Mouse (Mus musculus) stomach, embryonic 15.5 days (tissue): ENCODE measurements around the gene S100z. TPM values are rescaled to one million over a fixed set of nuclear protein-coding genes. Genes with fewer than 3 reads are reported as not detected.

Experiments
- ATAC-seq: fragments of 200-750 bp; cut with Nextera tagmentation; 2 replicates; pipeline ENCODE4 v1.8.0; 2017; ENCODE audit warnings: low read depth, moderate number of reproducible peaks, moderate TSS enrichment; ENCODE audit not compliant: insufficient read depth, low FRiP score
- H3K27ac ChIP-seq: fragments of 300-500 bp; sonication (generic); 2 replicates; pipeline ENCODE4 v1.5.1; 2015; ENCODE audit warnings: mild to moderate bottlenecking, inconsistent platforms
- H3K27me3 ChIP-seq: fragments of 300-500 bp; sonication (generic); replicated peaks from 2 replicates; pipeline ENCODE4 v1.6.1; 2015; ENCODE audit warnings: inconsistent platforms
- H3K36me3 ChIP-seq: fragments of 300-500 bp; sonication (generic); 2 replicates; pipeline ENCODE4 v1.6.1; 2015; ENCODE audit warnings: inconsistent platforms
- H3K4me1 ChIP-seq: fragments of 300-500 bp; sonication (generic); 2 replicates; pipeline ENCODE4 v1.6.1; 2015; ENCODE audit warnings: inconsistent platforms
- H3K4me2 ChIP-seq: fragments of 300-500 bp; sonication (generic); 2 replicates; pipeline ENCODE4 v1.6.1; 2015; ENCODE audit warnings: mild to moderate bottlenecking, inconsistent platforms
- H3K4me3 ChIP-seq: fragments of 300-500 bp; sonication (generic); replicated peaks from 2 replicates; pipeline ENCODE4 v1.5.1; 2015; ENCODE audit warnings: inconsistent platforms
- H3K9ac ChIP-seq: fragments of 300-500 bp; sonication (generic); 2 replicates; pipeline ENCODE4 v1.6.1; 2015; ENCODE audit warnings: inconsistent platforms
- H3K9me3 ChIP-seq: fragments of 300-500 bp; sonication (generic); 2 replicates; pipeline ENCODE4 v1.6.1; 2016; ENCODE audit warnings: inconsistent platforms
- WGBS: fragments of 180-500 bp; shearing (Covaris S2); methylation state at CpG from one replicate; pipeline ENCODE4 v1.1.7; 2015; 5-methylcytosine and 5-hydroxymethylcytosine counted together
- polyA plus RNA-seq: library from polyadenylated mRNA; unstranded; fragments of >200 nt; fragmentation: Nextera tagmentation; extraction: Ambion mirVana; gene quantifications from 2 replicates; pipeline ENCODE4 v1.2.1, GENCODE M21; 2015

The S100z gene
- polyA plus RNA-seq, 1 experiment from 2014 or later, result not detected

DNA sequence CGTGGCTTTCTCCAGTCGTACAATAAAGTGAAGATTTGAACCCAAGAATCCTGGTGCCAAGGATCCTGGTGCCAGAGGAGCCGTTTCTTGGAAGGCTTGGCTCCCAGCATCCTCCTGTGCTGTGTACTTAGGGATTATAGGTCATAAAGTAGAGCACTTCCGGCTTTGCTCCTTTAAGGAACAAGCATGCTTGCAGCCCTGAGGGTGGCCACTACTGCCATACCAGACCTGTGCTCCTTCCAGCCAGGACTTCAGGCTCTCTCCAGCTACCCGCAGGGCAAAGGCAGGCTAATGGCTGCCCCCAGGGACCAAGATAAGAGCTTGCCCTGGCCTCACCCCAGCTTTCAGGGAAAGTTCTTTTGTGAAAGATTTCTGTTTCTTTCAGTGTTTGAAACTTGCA lies 14.8 kb upstream of the S100z start:
- Histone ChIP-seq H3K9ac (no peak overlapping the region), H3K4me3 (no peak overlapping the region), H3K4me1 (peaks cover 4% of the 10 kb centered on the region; the same call in 1 of the 2 replicates), H3K27me3 (no peaks in the 10 kb centered on the region), H3K36me3 (no peaks in the 10 kb centered on the region), H3K27ac (0 out of 2 replicates have a peak overlapping the region, but pooled peaks have one; percentile 36), H3K4me2 (no peak overlapping the region), H3K9me3 (no peaks in the 10 kb centered on the region)
- 48% methylated on average over 5 of the region's 5 CpGs for WGBS
- ATAC-seq, result no peak

GRCm38 (mm10) chr13:95491327-95491726 lies 12.8 kb upstream of the S100z start:
- H3K4me2 ChIP-seq, result no peak overlapping the region
- whole genome bisulfite sequencing, result 57% methylated on average over 11 of the region's 11 CpGs

GRCm38 (mm10) chr13:95484664-95485063 lies 6.1 kb upstream of the S100z start:
- 16% methylated on average over 5 of the region's 5 CpGs for WGBS
- Histone ChIP-seq H3K9me3 (no peaks in the 10 kb centered on the region), H3K4me2 (no peak overlapping the region), H3K27ac (no peak overlapping the region), H3K27me3 (no peaks in the 10 kb centered on the region), H3K9ac (no peak overlapping the region), H3K36me3 (no peaks in the 10 kb centered on the region), H3K4me1 (no peaks in the 10 kb centered on the region), H3K4me3 (no peak overlapping the region)
- no peak; the same call in 1 of the 2 replicates for ATAC-seq

More at GRCm38 (mm10) chr13:95491327-95491726, 12.8 kb upstream of the S100z start:
- Histone ChIP-seq H3K9ac (no peak overlapping the region), H3K27ac (no peak overlapping the region), H3K27me3 (no peaks in the 10 kb centered on the region), H3K4me3 (no peak overlapping the region), H3K4me1 (peaks cover 4% of the 10 kb centered on the region; the same call in 1 of the 2 replicates), H3K36me3 (no peaks in the 10 kb centered on the region), H3K9me3 (no peaks in the 10 kb centered on the region)
- ATAC-seq, result peak; percentile 53; the same call in 1 of the 2 replicates

GRCm38 (mm10) chr13:95481428-95481827 lies 2.9 kb upstream of the S100z start:
- no peak overlapping the region for H3K27ac ChIP-seq
- H3K27me3 ChIP-seq, result no peaks in the 10 kb centered on the region
- 5% methylated on average over 4 of the region's 4 CpGs for whole genome bisulfite sequencing
- ATAC-seq, result no peak
- no peak overlapping the region for H3K4me3 ChIP-seq
- H3K4me1 ChIP-seq, result no peaks in the 10 kb centered on the region
- H3K36me3 ChIP-seq, result no peaks in the 10 kb centered on the region
- H3K9ac ChIP-seq, result no peak overlapping the region
- H3K4me2 ChIP-seq, result no peak overlapping the region
- no peaks in the 10 kb centered on the region for H3K9me3 ChIP-seq

DNA sequence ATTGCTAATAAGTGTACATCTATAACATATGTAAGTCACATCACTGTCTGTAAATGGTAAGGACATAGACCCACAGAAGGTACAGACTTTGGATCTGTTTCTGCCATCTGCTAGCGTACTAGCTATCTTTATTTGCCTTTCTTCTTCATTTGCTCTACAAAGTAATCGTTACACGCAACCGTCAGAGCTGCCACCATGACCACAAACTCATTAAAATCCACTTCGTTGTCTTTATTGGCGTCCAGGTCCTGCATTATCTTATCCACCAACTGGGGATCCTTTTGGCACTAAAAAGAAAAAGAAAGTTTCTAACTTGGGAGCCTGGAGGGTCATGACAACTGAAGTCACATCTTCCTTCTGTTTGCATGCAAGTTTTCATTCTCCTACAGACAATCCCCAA lies 1.3 kb downstream of the S100z start:
- Histone ChIP-seq H3K9me3 (no peaks in the 10 kb centered on the region), H3K4me2 (no peak overlapping the region), H3K27me3 (no peaks in the 10 kb centered on the region), H3K4me3 (no peak overlapping the region), H3K9ac (no peak overlapping the region), H3K36me3 (no peaks in the 10 kb centered on the region), H3K27ac (no peak overlapping the region), H3K4me1 (no peaks in the 10 kb centered on the region)
- WGBS, result 75% methylated on average over 6 of the region's 6 CpGs
- no peak for ATAC-seq

DNA sequence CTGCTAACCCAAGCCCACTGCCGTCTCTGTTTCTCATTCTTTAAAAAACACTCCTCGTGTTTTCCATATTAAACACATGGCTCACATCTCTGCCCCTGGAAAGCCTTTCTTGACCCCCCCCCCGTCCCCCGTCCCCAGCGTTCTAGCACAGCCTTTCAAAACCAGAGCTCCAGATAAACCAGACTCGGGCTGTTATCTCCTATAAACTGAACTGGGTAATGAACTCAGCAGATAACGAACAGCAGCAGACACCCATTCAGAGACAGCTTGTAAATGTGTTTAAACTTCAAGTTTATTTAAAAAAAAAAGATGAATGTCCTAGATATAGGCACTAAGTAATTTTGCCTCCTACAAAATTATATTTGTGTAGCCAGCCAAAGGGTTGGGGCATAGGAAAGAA lies 3.4 kb downstream of the S100z start:
- Histone ChIP-seq H3K9ac (no peak overlapping the region), H3K9me3 (no peaks in the 10 kb centered on the region), H3K36me3 (no peaks in the 10 kb centered on the region), H3K27ac (no peak overlapping the region), H3K4me1 (no peaks in the 10 kb centered on the region), H3K4me2 (no peak overlapping the region), H3K4me3 (no peak overlapping the region), H3K27me3 (no peaks in the 10 kb centered on the region)
- ATAC-seq, result no peak
- 23% methylated on average over 7 of the region's 7 CpGs for WGBS

GRCm38 (mm10) chr13:95474294-95474693 lies 4.2 kb downstream of the S100z start:
- H3K9ac ChIP-seq, result no peak overlapping the region
- no peaks in the 10 kb centered on the region for H3K27me3 ChIP-seq

DNA sequence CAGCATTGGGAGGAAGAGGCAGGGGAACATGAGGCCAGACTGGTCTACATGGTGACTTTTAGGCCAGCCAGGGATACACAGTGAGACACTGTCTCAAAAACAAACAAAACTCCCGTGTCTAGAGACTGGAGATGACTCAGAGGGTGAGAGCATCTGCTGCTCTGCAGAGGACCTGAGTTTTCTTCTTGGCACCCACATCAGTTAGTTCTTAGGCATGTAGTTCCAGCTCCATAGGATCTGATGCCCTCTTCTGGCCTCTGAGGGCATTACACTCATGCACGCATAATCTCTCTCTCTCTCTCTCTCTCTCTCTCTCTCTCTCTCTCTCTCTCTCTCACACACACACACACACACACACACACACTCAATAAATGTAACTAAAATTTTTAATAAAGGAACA lies 7.6 kb downstream of the S100z start:
- Histone ChIP-seq H3K4me1 (no peaks in the 10 kb centered on the region), H3K27me3 (no peaks in the 10 kb centered on the region), H3K9me3 (no peaks in the 10 kb centered on the region), H3K27ac (no peak overlapping the region), H3K4me2 (no peak overlapping the region), H3K36me3 (no peaks in the 10 kb centered on the region), H3K9ac (no peak overlapping the region), H3K4me3 (no peak overlapping the region)
- 64% methylated on average over 2 of the region's 2 CpGs for WGBS
- ATAC-seq, result no peak

More at GRCm38 (mm10) chr13:95474294-95474693, 4.2 kb downstream of the S100z start:
- H3K4me2 ChIP-seq, result no peak overlapping the region
- H3K27ac ChIP-seq, result no peak overlapping the region
- H3K4me3 ChIP-seq, result no peak overlapping the region
- ATAC-seq, result peak; percentile 27; the same call in 1 of the 2 replicates
- no peaks in the 10 kb centered on the region for H3K9me3 ChIP-seq
- no peaks in the 10 kb centered on the region for H3K36me3 ChIP-seq
- 76% methylated on average over 3 of the region's 3 CpGs for whole genome bisulfite sequencing
- no peaks in the 10 kb centered on the region for H3K4me1 ChIP-seq

GRCm38 (mm10) chr13:95451529-95451928 lies 27.0 kb downstream of the S100z start:
- ATAC-seq, result no peak
- no peak overlapping the region for H3K27ac ChIP-seq
- H3K27me3 ChIP-seq, result no peaks in the 10 kb centered on the region
- 67% methylated on average over 2 of the region's 2 CpGs for WGBS
- no peaks in the 10 kb centered on the region for H3K4me1 ChIP-seq
- no peaks in the 10 kb centered on the region for H3K9me3 ChIP-seq
- H3K36me3 ChIP-seq, result no peaks in the 10 kb centered on the region
- no peak overlapping the region for H3K9ac ChIP-seq
- no peak overlapping the region for H3K4me2 ChIP-seq
- no peak overlapping the region for H3K4me3 ChIP-seq

- H3K27ac ChIP-seq, result no peak overlapping the region
- no peaks in the 10 kb centered on the region for H3K4me1 ChIP-seq
- H3K9ac ChIP-seq, result no peak overlapping the region
- H3K9me3 ChIP-seq, result no peaks in the 10 kb centered on the region
- 84% methylated on average over 9 of the region's 9 CpGs for WGBS
- H3K36me3 ChIP-seq, result no peaks in the 10 kb centered on the region
- peaks cover 4% of the 10 kb centered on the region; the same call in 1 of the 2 replicates for H3K27me3 ChIP-seq
- no peak overlapping the region for H3K4me2 ChIP-seq
- no peak for ATAC-seq
- H3K4me3 ChIP-seq, result no peak overlapping the region
Measured at GRCm38 (mm10) chr13:95450636-95451210, 27.8 kb downstream of the S100z start.

DNA sequence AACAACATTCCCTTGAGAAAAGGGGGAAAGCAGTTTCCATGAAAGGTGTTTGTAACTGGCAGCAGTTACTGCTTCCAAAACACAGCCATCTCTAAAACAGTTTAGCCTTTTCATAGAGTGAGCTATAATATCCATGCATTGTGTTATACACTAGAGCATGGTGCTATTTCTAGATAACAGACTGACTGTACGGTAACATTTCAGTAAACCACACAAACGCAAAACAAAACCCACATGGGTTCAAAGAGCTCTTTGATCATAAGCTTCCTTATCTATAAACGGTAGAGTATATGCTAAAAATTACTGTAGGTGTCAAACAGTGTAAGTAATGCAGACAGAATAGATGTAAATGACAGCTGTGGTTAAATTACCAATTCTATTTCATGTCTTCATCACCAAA lies 28.8 kb downstream of the S100z start:
- ATAC-seq, result no peak
- Histone ChIP-seq H3K4me3 (no peak overlapping the region), H3K9me3 (no peaks in the 10 kb centered on the region), H3K9ac (no peak overlapping the region), H3K4me1 (no peaks in the 10 kb centered on the region), H3K27me3 (peaks cover 12% of the 10 kb centered on the region), H3K36me3 (no peaks in the 10 kb centered on the region), H3K27ac (no peak overlapping the region), H3K4me2 (no peak overlapping the region)
- 68% methylated on average over 3 of the region's 3 CpGs for whole genome bisulfite sequencing

- Histone ChIP-seq H3K27ac (no peak within 1 kb of the TSS), H3K27me3 (peaks cover 30% of the 10 kb centered on the region), H3K9me3 (no peaks in the 10 kb centered on the region), H3K4me2 (peak within 1 kb of the TSS; percentile 91), H3K4me3 (peak within 1 kb of the TSS; percentile 43), H3K4me1 (peaks cover 11% of the 10 kb centered on the region), H3K36me3 (no peaks in the 10 kb centered on the region), H3K9ac (no peak within 1 kb of the TSS)
- ATAC-seq, result no peak
- WGBS, result 61% methylated on average over 11 of the region's 11 CpGs
Measured at GRCm38 (mm10) chr13:95444824-95445223, 33.7 kb downstream of the S100z start, which contains the start of gene Crhbp. Gene Crhbp, minus strand, starts transcription at chr13:95444924.

- Histone ChIP-seq H3K4me1 (peaks cover 11% of the 10 kb centered on the region), H3K4me3 (peak overlapping the region; percentile 43), H3K27ac (no peak overlapping the region), H3K9ac (no peak overlapping the region), H3K4me2 (peak overlapping the region; percentile 91), H3K36me3 (no peaks in the 10 kb centered on the region), H3K9me3 (no peaks in the 10 kb centered on the region), H3K27me3 (peaks cover 30% of the 10 kb centered on the region)
- ATAC-seq, result no peak
- 19% methylated on average over 7 of the region's 7 CpGs for WGBS
Measured at GRCm38 (mm10) chr13:95444291-95444690, 34.2 kb downstream of the S100z start.
